Mouse (Mus musculus): ENCODE results near the gene Osbpl8.

- TF ChIP-seq CTCF (IDR thresholded peaks at IDR 0.05; ENCODE audit: low read depth), result no peak
- no peak for TF ChIP-seq EP300 (IDR thresholded peaks at IDR 0.05; ENCODE audit: low read depth)
These were observed 78.1 kb downstream of the Osbpl8 start for GRCm38 (mm10) chr10:111242677-111243076.
